Mouse (Mus musculus) bone marrow, adult 2 months (tissue): ENCODE data around the gene C330021F23Rik.

ENCODE experiments used
- CTCF ChIP-seq: fragments of 200-500 bp; IDR thresholded peaks from 2 replicates; pipeline ENCODE4 v1.5.1; 2011; ENCODE audit warnings: low read length, control low read depth; ENCODE audit not compliant: control insufficient read depth, insufficient read depth
- POLR2A ChIP-seq: fragments of 200-500 bp; IDR thresholded peaks from 2 replicates; pipeline ENCODE4 v1.6.1; 2011; ENCODE audit warnings: low read depth, mild to moderate bottlenecking, control low read depth, low read length, borderline replicate concordance; ENCODE audit not compliant: control insufficient read depth

DNA sequence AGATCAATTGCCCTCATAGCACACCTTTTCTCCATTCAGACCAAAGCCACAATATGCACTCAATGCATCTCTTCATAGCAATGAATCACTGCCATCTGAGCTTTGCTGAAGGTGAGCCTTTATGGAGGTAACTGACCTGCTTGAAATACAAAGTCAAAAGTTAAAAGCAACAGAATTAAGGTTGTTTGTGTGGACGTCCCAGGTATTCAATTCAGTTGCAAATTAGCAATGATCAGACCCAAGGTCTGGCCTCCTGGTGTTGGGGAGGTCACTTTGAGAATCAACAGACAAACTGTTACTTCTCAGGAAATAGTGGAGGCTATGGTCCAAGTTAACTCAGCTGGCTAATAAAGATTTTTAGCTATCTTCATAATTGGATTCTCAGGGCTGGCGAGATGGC lies 21.3 kb upstream of the C330021F23Rik start:
- TF ChIP-seq POLR2A (no peak), CTCF (no peak)
